Mouse (Mus musculus) kidney, adult 2 months (tissue): ENCODE results near the gene Ttyh1.

Experiments
- CTCF ChIP-seq: fragments of 200-500 bp; conservative IDR thresholded peaks from 2 replicates; pipeline ENCODE4 v1.5.1; 2011; ENCODE audit warnings: low read depth, mild to moderate bottlenecking, control low read depth, low read length, moderate library complexity, mixed read lengths; ENCODE audit not compliant: insufficient read depth, insufficient read length
- POLR2A ChIP-seq: fragments of 200-500 bp; IDR thresholded peaks from one replicate; pipeline ENCODE4 v1.6.1; 2011; ENCODE audit warnings: low read depth, low read length, control low read depth

DNA sequence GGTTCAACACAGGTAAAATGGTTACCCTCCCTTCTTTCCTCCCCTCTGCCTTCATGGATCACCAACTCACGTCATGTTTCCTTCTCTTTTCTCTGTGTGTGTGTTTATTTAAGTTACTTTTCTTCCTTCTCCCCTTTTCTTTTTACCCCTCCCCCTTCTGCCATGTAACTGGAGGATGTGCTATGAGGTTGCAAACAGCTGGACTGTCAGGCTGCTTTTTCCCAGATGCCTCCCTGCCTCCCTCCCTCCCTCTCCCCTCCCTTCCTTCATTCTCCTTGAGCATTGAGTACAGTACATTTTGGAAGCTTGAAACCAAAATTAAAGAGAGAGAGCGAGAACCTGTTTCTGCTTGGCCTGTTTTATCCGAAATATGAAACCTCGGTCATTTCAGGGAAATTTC is 28.6 kb downstream of the Ttyh1 start:
- TF ChIP-seq CTCF (no peak), POLR2A (no peak)
